Mouse (Mus musculus): Measurements from ENCODE around the gene Mrps23. TPM values are rescaled to one million over a fixed set of nuclear protein-coding genes. Genes with fewer than 3 reads are reported as not detected.

Mrps23 gene
- 10 to 100 TPM; 55.1 to 68.0 TPM for total RNA-seq (2021)

DNA sequence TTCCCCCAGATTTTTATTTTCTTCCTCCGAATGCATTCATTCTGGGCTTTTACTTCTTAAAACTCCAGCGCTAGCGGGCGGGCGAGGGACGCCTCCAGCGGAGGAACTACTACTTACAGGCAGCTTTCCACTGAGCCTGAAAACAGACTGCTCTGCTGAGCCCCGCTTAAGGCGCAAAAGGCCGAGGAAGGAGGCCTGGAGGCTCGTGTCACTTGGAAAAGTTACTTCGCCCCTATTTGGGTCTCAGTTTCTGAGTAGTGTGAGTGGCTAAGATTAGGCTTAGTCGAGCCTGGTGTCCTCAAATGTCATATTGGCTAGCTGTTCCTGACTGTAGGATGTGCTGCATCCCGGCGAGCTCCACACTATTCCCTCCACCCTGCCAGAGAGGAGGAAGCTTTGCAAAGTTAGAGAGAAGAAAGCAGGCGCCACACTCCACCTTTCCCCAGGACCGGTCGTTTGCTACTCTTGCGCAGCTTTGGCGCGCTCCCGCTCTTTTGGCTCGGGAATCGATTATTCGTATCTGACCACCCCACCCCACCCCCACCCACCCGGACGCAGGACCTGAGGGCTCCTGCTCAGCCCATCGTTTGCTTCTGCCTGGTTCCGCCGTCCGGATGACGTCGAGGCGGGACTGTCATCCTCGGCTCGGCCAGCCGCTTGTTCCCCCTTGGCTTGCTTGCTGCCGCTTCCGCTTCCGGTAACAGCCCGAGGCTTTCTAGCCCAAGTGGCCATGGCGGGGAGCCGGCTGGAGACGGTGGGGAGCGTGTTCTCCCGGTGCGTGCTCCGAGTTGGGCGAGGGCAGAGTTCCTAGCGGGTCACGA, at the start of gene Mrps23:
Gene Mrps23, plus strand, starts transcription at position 677 of the 821 bp plus-strand sequence.
- intact Hi-C loops (cut with DNase I), result no loop called here
- DNase-seq (ENCODE audit: extremely low spot score in 1 of 2, low spot score in 2 of 2), result peak; percentile 93 to 96

DNA sequence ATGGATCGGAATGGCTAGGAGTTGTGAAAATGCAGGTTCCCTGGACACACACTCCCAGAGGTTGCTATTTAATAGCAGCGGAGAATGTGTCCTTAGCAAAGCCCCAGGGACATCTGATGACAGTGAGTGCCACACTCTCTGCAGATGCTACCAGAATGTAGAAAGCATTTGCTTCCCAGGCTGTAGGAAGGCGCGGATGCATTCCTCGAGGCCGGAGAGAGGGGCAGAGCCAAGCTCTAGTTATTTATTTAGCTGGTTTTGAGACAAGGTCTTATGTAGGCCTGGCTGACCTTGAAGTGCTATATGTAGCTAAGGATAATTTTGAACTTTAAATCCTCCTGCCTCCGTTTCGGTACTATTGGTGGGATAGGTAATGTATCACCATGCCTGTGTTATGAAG, 49.7 kb upstream of the Mrps23 start:
- intact Hi-C loops (cut with DNase I), result loop anchor here (5.0 kb wide), 1 partner anchor 57 kb away; the partner anchor contains the start of gene Cuedc1
- no peak for DNase-seq (ENCODE audit: extremely low spot score in 1 of 2, low spot score in 2 of 2)

DNA sequence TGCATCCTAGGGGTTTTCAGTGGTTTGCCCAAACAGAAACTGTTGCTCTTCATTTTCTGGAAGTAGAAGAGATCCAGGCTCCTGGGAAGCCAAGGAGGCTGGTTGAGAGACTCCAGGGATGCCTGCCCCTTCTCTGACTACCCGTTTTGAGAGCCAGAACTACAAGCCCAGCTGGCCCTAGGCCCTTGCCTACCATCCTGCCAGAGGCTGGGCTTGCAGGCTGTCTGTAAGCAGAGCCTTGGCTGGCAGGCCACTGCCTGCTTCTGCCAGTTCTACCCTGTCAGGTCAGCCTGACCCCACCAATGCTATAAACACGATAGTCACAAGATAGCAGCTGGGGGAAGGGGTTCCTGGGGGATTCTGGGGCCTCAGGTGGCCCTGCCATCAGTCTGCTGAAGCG, 48.7 kb upstream of the Mrps23 start:
- DNase-seq (ENCODE audit: extremely low spot score in 1 of 2, low spot score in 2 of 2), result no peak
- intact Hi-C loops (cut with DNase I), result no loop called here

DNA sequence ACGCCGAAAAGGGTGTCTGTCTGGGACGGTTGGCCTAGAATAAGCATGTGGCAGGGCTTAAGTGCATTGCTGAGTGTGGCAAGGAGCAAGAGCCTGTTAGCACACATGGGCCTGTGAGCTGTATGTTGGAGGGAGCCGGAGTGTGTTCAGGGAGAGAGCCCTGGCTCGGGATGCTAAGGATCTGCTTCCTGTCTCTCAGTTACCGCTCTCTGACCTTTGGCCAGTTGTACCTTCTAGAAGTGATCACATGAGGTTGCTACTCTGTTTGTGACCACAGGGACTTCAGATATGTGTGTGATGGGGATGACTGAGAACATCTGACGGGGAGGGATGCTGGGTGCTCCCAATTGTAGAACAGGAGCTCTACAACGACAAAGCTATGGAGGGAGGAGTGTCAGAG, 48.2 kb upstream of the Mrps23 start:
- no peak for DNase-seq (ENCODE audit: extremely low spot score in 1 of 2, low spot score in 2 of 2)
- intact Hi-C loops (cut with DNase I), result no loop called here

DNA sequence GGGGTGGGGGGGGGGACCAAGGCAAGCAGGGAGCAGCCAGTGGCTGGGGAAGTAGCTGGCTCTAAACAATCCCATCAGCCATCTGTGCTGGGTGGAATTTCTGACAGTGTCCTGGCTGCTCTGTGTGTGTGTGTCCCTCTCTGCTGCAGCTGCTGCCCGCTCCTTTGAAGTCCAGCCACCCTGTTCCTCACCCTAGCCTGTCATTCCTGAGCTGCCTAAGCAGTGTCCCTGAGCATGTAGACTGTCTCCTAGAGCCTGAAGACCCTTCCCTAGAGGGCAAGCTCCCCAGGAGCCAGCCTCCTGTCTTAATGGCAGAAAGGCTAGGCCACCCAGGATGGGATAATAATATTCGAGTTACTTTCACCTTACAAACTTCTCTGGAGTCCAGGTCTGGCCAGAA, 47.8 kb upstream of the Mrps23 start:
- intact Hi-C loops (cut with DNase I), result no loop called here
- DNase-seq (ENCODE audit: extremely low spot score in 1 of 2, low spot score in 2 of 2), result no peak

DNA sequence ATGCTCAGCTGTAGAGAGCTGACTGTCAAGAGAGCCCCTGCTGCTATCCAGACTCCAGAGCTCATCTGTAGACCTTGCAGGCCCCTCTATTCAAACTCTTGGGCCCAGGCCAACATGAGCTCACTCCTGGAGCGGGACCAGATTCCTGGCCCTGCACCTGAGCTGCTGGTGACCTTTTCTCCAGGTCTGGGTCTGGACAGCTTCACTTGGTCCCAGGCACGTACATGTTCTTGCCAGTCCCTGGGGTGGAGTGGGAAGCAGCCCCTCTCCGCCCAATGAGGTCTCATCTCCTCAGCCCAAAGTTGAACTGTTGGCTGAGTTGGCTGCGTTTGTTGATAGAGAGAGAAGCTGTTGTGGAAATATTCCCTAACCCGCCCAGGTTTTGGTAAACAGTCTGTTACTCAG, 45.3 kb upstream of the Mrps23 start:
- DNase-seq (ENCODE audit: extremely low spot score in 1 of 2, low spot score in 2 of 2), result peak in 1 of 2 experiments; percentile 69
- intact Hi-C loops (cut with DNase I), result no loop called here

DNA sequence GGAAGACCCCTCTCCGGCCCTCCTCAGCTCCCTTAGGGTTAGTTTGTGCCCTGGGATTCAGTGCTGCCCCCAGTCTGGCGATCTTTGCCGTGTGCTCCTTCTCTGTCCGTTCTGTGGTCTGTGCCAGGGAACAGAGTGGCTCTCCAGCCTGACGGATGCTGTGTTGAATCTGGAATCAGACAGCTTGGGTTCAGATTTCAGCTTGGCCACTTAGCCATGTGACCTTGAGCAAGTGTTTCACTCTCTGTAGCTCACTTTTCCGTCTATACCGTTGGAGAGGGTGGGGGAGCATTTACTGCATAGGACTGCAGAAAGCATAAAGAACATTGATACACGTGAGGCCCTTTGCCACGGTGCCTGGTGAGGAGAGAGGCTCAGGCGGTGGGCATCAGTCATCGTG, 44.8 kb upstream of the Mrps23 start:
- DNase-seq (ENCODE audit: extremely low spot score in 1 of 2, low spot score in 2 of 2), result no peak
- intact Hi-C loops (cut with DNase I), result no loop called here

DNA sequence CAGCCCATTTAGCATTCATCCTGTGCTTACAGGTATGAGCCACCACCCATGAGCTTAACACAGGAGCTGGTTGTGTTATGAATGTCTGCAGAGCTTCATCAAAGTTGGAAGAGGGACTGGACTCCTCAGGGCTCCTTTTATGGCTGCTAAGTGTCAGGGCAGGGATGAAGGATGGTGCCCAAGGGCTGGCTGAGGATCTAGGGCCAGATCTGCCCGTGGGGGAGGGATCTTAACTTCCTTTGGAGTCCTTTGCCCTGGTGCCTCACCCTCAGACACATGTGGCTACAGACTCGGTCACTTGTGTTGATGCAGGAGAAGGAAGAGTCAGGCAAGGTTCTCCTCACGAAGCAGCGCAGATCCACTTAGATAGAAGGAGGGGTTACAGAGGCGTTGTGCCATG, 43.9 kb upstream of the Mrps23 start:
- intact Hi-C loops (cut with DNase I), result no loop called here
- no peak for DNase-seq (ENCODE audit: extremely low spot score in 1 of 2, low spot score in 2 of 2)

DNA sequence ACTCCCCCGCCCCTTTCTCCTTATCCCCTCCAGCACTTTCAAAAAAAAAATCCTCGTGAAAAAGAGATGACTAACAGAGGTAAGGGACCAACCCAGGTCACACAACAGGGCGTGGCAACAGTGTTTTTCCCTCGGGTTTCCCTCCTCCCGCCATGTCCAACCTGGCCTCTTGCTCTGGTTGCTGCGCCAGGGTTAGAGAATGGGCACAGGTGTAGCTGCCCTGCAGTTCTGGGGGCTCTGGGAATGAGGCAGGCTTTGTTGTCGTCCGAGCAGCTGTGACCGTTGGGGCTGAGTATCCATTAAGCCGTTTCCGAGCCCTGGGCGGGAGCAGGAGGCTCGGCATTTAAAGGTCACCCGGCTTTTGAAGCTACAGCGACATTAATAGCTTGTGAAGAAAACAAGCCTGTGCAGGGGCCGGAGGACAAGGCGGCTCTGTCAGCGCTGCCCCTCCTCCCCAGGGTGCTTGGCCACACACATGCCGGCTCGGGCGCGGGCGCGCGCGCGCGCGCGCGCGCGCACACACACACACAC, 43.1 kb upstream of the Mrps23 start:
- intact Hi-C loops (cut with DNase I), result no loop called here
- DNase-seq (ENCODE audit: extremely low spot score in 1 of 2, low spot score in 2 of 2), result peak in 1 of 2 experiments; percentile 86

DNA sequence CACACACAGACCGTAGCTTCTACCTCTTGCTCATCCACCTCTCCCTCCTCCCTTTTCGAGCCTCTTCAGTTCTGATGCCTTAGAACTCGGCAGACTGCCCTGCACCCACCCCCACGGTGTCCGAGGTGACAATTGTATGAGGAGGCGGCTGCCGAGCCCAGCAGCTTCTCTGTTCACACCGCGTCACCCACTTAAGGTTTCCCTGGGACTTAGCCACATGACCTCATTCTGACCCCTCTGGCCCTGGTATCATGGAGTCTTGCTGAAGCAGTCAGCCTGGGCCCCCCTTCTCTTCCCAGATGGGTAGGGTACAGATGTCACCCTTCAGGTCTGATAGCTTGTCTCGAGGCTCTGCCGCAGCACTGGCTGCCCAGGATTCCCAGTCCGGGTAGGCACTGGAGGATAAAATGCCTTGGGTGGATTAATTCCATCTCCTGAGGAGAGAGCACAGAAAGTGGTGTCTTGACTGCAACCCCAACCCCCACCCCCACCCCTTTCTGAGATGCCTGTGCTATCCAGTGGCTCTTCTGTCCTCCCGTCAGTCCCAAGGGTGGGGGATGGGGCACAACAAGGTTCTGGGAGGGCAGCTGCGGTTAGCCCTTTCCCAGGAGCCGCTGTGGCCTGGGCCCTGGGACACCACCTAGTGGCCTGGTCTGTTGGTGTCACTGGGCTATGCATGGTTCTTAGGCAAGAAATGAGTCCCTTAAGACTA, 42.4 kb upstream of the Mrps23 start:
- intact Hi-C loops (cut with DNase I), result no loop called here
- DNase-seq (ENCODE audit: extremely low spot score in 1 of 2, low spot score in 2 of 2), result peak; percentile 73 to 94

DNA sequence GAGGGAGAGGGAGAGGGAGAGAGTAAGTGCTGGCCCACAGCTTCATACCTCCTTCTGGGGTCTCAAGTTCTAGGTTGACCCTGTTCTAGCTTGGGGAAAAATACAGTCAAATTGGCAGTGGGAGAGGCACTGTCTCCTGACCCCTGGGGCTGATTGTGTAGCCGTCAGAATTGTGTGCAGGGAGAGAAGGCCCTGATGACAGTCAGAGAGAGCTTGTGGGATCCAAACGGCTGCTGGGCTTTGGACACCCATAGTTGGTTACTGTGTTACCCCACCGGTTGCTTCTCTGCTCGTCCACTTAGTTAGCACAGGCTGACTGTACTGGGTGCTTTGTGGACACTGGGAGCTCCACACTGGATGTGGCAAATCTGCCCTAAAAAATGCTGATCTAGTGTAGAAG, 41.4 kb upstream of the Mrps23 start:
- intact Hi-C loops (cut with DNase I), result no loop called here

DNA sequence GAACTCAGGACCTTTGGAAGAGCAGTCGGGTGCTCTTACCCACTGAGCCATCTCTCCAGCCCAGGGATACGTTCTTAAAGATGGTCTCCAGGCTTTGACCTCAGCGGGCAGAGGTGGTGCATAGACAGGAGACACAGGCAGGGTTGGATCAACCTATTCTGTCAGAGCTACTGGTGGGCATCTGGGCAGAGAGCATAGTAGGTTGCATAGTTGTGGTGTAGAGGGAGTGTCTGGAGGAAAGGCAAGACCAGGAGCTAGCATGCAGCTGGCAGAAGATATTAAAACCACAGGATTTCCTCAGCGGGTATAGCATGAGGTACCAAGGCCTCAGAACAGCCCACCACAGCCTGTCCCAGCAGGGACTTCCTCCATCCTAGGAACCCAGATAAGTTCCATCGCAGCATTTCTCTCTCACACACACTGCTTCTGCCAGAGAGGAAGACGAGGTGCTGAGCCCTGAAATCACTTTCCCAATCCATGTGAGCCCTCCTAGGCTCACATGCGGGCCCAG, 39.9 kb upstream of the Mrps23 start:
- no peak for DNase-seq (ENCODE audit: extremely low spot score in 1 of 2, low spot score in 2 of 2)
- intact Hi-C loops (cut with DNase I), result no loop called here

More for the DNA sequence above, 41.4 kb upstream of the Mrps23 start:
- DNase-seq (ENCODE audit: extremely low spot score in 1 of 2, low spot score in 2 of 2), result no peak

DNA sequence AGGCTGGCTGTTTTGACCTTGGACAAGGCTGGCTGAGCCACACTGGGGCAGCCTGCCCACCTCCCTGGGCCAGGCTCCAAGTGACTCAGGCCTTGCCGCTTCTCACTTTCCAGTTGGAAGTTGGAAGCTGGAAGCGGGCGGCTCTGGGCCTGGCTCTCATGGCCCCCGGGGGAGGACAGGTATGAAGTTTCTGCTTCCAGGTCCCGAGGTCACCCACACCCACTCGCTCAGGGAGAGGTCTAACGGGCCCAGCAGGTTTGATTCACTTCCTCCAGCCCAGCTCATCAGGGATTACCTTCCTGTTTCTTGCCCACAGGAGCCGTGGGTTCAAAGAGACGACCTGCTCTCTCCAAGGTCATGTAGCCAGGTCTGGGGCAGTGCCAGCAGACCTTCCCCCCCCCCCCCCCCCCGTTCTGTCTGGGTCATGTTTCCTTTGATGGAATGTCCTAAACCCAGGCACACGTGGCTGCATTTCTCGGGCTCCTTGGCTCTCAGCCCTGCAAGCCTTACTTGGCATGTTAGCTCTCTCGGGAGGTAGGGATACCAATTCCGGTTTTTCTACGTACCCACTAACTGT, 39.3 kb upstream of the Mrps23 start:
- peak in 1 of 2 experiments; percentile 65 for DNase-seq (ENCODE audit: extremely low spot score in 1 of 2, low spot score in 2 of 2)
- intact Hi-C loops (cut with DNase I), result no loop called here

DNA sequence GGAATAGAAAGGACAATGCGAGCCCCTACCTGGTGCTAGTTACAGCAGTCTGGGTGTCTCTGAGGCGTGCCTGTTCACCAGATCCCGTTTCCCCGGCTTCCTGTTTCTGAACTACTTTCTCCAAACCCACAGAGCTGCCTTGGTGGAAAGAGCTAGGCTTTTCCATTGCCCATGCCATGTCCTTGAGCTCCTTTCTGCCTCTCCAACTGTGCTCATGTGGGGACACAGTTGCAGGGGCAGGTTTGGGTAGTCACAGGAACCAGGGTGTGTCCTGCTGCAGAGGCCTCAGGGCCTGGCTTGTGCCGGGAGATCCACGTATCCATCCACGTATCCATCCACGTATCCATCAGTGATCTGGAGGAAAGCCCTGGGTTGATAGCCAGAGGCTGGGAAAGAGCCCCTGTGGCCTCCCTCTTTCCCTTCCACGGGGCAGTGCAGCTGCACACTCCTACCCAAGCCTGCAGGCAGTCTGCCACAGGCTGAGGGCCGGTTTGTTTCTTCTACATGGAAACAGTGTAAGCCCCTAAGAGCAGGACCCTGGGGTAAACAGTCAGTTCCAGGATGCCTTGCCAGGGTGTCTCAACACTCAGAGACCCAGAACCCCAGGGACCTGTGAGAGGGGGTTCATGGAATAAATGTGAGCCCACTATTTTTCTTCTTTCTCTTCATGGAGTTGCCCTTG, 38.4 kb upstream of the Mrps23 start:
- intact Hi-C loops (cut with DNase I), result no loop called here
- DNase-seq (ENCODE audit: extremely low spot score in 1 of 2, low spot score in 2 of 2), result no peak

DNA sequence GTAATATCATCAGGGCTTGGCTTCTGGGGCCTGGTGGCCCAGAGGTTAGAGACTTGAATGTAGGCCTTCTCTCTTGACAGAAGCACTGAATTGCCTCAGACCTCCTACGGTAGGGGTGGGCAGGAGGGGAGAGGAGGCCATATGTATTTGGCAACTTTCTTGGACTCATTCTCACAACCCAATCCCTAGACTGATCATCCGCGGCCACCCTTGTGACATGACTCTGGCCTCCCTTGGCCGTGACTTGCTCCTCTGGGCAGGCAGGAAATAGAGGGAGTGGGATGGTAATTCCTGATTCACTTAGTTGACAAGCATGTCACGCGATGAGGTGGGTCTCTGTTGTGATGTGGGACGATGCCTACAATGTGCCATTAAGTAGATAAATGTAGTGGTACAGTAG, 37.7 kb upstream of the Mrps23 start:
- intact Hi-C loops (cut with DNase I), result no loop called here
- DNase-seq (ENCODE audit: extremely low spot score in 1 of 2, low spot score in 2 of 2), result no peak

DNA sequence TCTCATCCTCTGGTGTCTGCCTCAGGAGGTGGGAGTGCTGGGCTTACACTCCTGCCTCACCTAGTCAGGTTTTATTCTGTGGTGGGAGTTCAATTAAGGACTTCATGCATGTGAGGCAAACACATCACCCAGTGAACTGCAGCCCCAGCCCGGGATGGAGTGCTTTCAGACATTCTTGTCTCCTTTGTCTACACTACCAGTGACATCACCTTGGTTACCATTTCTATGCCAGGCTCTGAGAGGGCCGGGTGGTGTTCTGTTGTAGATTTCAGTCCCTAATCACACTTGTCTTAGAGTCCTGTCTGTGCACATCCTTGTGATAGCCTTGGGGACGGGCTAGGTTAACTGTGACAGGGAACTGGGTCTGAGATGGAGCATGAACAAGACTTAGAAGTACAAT, 35.6 kb upstream of the Mrps23 start:
- intact Hi-C loops (cut with DNase I), result no loop called here
- no peak for DNase-seq (ENCODE audit: extremely low spot score in 1 of 2, low spot score in 2 of 2)

DNA sequence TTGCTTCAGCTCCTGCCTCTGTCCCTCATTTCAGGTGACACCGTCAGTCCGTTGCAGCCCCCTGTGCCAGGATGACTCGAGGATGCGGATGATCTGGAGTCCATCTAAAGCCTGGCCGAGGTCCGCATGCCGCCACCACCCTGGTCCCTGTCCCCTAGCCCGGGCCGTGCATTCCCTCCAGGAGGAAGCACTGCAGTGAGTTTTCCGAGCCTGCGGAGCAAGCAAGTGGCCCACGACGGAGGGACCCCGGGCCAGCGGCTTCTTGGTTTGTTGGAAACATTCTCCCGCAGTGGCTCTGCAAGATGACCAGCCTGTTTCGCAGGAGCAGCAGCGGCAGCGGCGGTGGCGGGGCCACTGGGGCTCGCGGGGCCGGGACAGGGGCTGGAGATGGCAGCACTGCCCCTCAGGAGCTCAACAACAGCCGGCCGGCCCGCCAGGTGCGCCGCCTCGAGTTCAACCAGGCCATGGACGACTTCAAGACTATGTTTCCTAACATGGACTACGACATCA, 34.6 kb upstream of the Mrps23 start:
- intact Hi-C loops (cut with DNase I), result no loop called here
- no peak for DNase-seq (ENCODE audit: extremely low spot score in 1 of 2, low spot score in 2 of 2)

DNA sequence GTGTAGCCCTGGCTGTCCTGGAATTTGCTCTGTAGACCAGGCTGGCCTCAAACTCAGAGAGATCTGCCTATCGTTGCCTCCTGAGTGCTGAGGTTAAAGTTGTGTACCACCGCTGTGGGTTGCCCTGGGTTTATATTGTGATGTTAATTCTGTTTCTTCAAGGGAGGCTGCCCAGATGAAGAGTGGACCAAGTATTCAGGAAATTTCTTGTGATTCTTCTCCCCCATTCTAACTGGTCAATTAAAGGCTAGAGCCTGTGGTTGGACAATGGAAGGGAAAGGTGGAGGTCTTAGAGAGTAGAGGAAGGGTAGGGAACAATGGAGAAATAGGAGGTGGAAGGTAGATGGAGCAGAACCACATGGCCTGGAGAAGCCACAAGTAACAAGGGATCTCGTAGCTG, 33.6 kb upstream of the Mrps23 start:
- intact Hi-C loops (cut with DNase I), result no loop called here

More for the DNA sequence above, 33.6 kb upstream of the Mrps23 start:
- no peak for DNase-seq (ENCODE audit: extremely low spot score in 1 of 2, low spot score in 2 of 2)
